Mouse (Mus musculus) embryonic facial prominence, embryonic 15.5 days (tissue): Measurements from ENCODE around the gene Nck2. TPM values are rescaled to one million over a fixed set of nuclear protein-coding genes. Genes with fewer than 3 reads are reported as not detected.

Source experiments
- ATAC-seq: fragments of 200-750 bp; cut with Nextera tagmentation; 2 replicates; pipeline ENCODE4 v1.8.0; 2017; ENCODE audit warnings: low read depth, moderate TSS enrichment; ENCODE audit not compliant: insufficient number of reproducible peaks, low FRiP score, low TSS enrichment
- H3K27ac ChIP-seq: fragments of 300-500 bp; sonication (generic); replicated peaks from 2 replicates; pipeline ENCODE4 v1.5.1; 2015; ENCODE audit warnings: mild to moderate bottlenecking, inconsistent platforms
- H3K27me3 ChIP-seq: fragments of 300-500 bp; sonication (generic); 2 replicates; pipeline ENCODE4 v1.6.1; 2015; ENCODE audit warnings: inconsistent platforms
- H3K36me3 ChIP-seq: fragments of 300-500 bp; sonication (generic); 2 replicates; pipeline ENCODE4 v1.6.1; 2015; ENCODE audit warnings: mild to moderate bottlenecking, inconsistent platforms
- H3K4me1 ChIP-seq: fragments of 300-500 bp; sonication (generic); 2 replicates; pipeline ENCODE4 v1.6.1; 2015; ENCODE audit warnings: inconsistent platforms
- H3K4me2 ChIP-seq: fragments of 300-500 bp; sonication (generic); replicated peaks from 2 replicates; pipeline ENCODE4 v1.6.1; 2015; ENCODE audit warnings: mild to moderate bottlenecking, inconsistent platforms
- H3K4me3 ChIP-seq: fragments of 300-500 bp; sonication (generic); replicated peaks from 2 replicates; pipeline ENCODE4 v1.5.1; 2015; ENCODE audit warnings: mild to moderate bottlenecking, inconsistent platforms
- H3K9ac ChIP-seq: fragments of 300-500 bp; sonication (generic); 2 replicates; pipeline ENCODE4 v1.6.1; 2015; ENCODE audit warnings: inconsistent platforms
- H3K9me3 ChIP-seq: fragments of 300-500 bp; sonication (generic); replicated peaks from 2 replicates; pipeline ENCODE4 v1.6.1; 2016; ENCODE audit warnings: inconsistent platforms
- WGBS: fragments of 180-500 bp; shearing (Covaris S2); methylation state at CpG from one replicate; pipeline ENCODE4 v1.1.7; 2015; 5-methylcytosine and 5-hydroxymethylcytosine counted together
- polyA plus RNA-seq: library from polyadenylated mRNA; unstranded; fragments of >200 nt; fragmentation: Nextera tagmentation; extraction: Ambion mirVana; gene quantifications from 2 replicates; pipeline ENCODE4 v1.2.1, GENCODE M21; 2015

The Nck2 gene
- polyA plus RNA-seq, 1 experiment from 2014 or later = 37.5 TPM

GRCm38 (mm10) chr1:43590727-43591126 is 146.3 kb downstream of the Nck2 start:
- no peaks in the 10 kb centered on the region for H3K36me3 ChIP-seq
- no peaks in the 10 kb centered on the region for H3K9me3 ChIP-seq
- H3K4me2 ChIP-seq = no peak overlapping the region
- no peaks in the 10 kb centered on the region for H3K27me3 ChIP-seq
- H3K27ac ChIP-seq = no peak overlapping the region
- peak; percentile 69; the same call in 1 of the 2 replicates for ATAC-seq
- 61% methylated on average over 1 of the region's 1 CpGs for WGBS
- peaks cover 7% of the 10 kb centered on the region for H3K4me1 ChIP-seq
- no peak overlapping the region for H3K4me3 ChIP-seq
- H3K9ac ChIP-seq = no peak overlapping the region

DNA sequence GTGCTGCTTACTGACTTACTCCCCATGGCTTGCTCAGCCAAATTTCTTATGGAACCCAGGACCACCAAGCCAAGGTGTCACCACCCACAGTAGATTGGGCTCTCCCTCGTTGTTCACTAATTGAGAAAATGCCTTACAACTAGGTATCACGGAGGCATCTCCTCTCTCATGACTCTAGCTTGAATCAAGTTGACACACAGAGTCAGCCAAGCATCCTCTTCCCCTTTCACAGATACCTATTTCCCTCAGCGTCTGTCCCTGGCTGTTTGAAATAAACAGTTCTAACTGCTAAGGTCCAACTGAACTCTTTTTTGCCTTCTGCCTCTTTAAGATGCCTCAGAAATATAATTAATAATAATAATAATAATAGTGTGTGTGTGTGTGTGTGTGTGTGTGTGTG is 148.7 kb downstream of the Nck2 start:
- 81% methylated on average over 3 of the region's 3 CpGs for whole genome bisulfite sequencing
- ATAC-seq = no peak
- H3K27ac ChIP-seq = no peak overlapping the region
- H3K27me3 ChIP-seq = no peaks in the 10 kb centered on the region
- no peak overlapping the region for H3K4me3 ChIP-seq
- H3K9ac ChIP-seq = no peak overlapping the region
- H3K4me1 ChIP-seq = peaks cover 7% of the 10 kb centered on the region
- H3K4me2 ChIP-seq = no peak overlapping the region
- no peaks in the 10 kb centered on the region for H3K9me3 ChIP-seq
- H3K36me3 ChIP-seq = no peaks in the 10 kb centered on the region

GRCm38 (mm10) chr1:43594738-43595137 is 150.4 kb downstream of the Nck2 start:
- Histone ChIP-seq H3K36me3 (no peaks in the 10 kb centered on the region), H3K4me2 (no peak overlapping the region), H3K9ac (no peak overlapping the region), H3K4me1 (peaks cover 7% of the 10 kb centered on the region), H3K9me3 (no peaks in the 10 kb centered on the region), H3K27me3 (no peaks in the 10 kb centered on the region), H3K27ac (no peak overlapping the region), H3K4me3 (no peak overlapping the region)
- WGBS = 61% methylated on average over 4 of the region's 4 CpGs
- ATAC-seq = no peak

- Histone ChIP-seq H3K27me3 (no peaks in the 10 kb centered on the region), H3K36me3 (no peaks in the 10 kb centered on the region), H3K4me2 (no peak overlapping the region), H3K9ac (no peak overlapping the region), H3K27ac (no peak overlapping the region), H3K9me3 (no peaks in the 10 kb centered on the region), H3K4me3 (no peak overlapping the region), H3K4me1 (peaks cover 7% of the 10 kb centered on the region)
- no peak for ATAC-seq
Measured at GRCm38 (mm10) chr1:43597731-43598130, 153.4 kb downstream of the Nck2 start.

GRCm38 (mm10) chr1:43599483-43599882 is 155.1 kb downstream of the Nck2 start:
- no peak for ATAC-seq
- no peaks in the 10 kb centered on the region for H3K9me3 ChIP-seq
- no peak overlapping the region for H3K9ac ChIP-seq
- H3K4me2 ChIP-seq = no peak overlapping the region
- H3K27ac ChIP-seq = no peak overlapping the region
- no peaks in the 10 kb centered on the region for H3K36me3 ChIP-seq
- H3K4me1 ChIP-seq = peaks cover 7% of the 10 kb centered on the region
- H3K27me3 ChIP-seq = no peaks in the 10 kb centered on the region
- H3K4me3 ChIP-seq = no peak overlapping the region

- no peak overlapping the region for H3K9ac ChIP-seq
- no peak overlapping the region for H3K4me2 ChIP-seq
- H3K4me1 ChIP-seq = no peaks in the 10 kb centered on the region
- no peaks in the 10 kb centered on the region for H3K36me3 ChIP-seq
- no peaks in the 10 kb centered on the region for H3K9me3 ChIP-seq
- no peak overlapping the region for H3K27ac ChIP-seq
- WGBS = 52% methylated on average over 8 of the region's 8 CpGs
- no peaks in the 10 kb centered on the region for H3K27me3 ChIP-seq
- ATAC-seq = no peak
- H3K4me3 ChIP-seq = no peak overlapping the region
Measured at GRCm38 (mm10) chr1:43601054-43601453, 156.7 kb downstream of the Nck2 start.

- ATAC-seq = no peak
- H3K4me1 ChIP-seq = no peaks in the 10 kb centered on the region
Measured at GRCm38 (mm10) chr1:43615948-43616347, 171.6 kb downstream of the Nck2 start.

More at GRCm38 (mm10) chr1:43615948-43616347, 171.6 kb downstream of the Nck2 start:
- no peaks in the 10 kb centered on the region for H3K27me3 ChIP-seq
- H3K9ac ChIP-seq = no peak overlapping the region
- H3K9me3 ChIP-seq = no peaks in the 10 kb centered on the region
- H3K27ac ChIP-seq = no peak overlapping the region
- H3K4me2 ChIP-seq = no peak overlapping the region
- H3K36me3 ChIP-seq = no peaks in the 10 kb centered on the region
- 39% methylated on average over 4 of the region's 4 CpGs for WGBS
- no peak overlapping the region for H3K4me3 ChIP-seq

Other genes starting within 250 kb of the Nck2 start
- 22.0 and 22.9 TPM in 2 replicates for gene Fhl2, start 247.6 kb upstream of the Nck2 start, polyA plus RNA-seq